Mouse (Mus musculus): ENCODE measurements around the gene Phrf1.

- TF ChIP-seq CTCF (IDR thresholded peaks at IDR 0.05; ENCODE audit: low read depth, low read length) (no peak), EP300 (IDR thresholded peaks at IDR 0.05; ENCODE audit: insufficient read depth, low read depth, low read length) (no peak)
Observed at GRCm38 (mm10) chr7:141294479-141294878, 65.9 kb downstream of the Phrf1 start.
